Mouse (Mus musculus) kidney, postnatal 36 days (tissue): ENCODE measurements at regions not wholly inside any gene's neighbourhood (a gene's known extent, or its start where the extent isn't known, plus 50 kb on each side); places are given as distances from the start of the nearest gene placed in this dataset.

Experiments
- DNase-seq, 2 experiments: peaks; one replicate each; pipeline ENCODE4 v3.0.0; 2021 to 2022; ENCODE audit warnings: mixed read lengths in 2 of 2

- peak; percentile 5 to 27 for DNase-seq
Measured at GRCm38 (mm10) chr7:54255441-54255840, 579.9 kb upstream of the Luzp2 start.
